Mouse (Mus musculus): ENCODE measurements around the gene Actn2. TPM values are rescaled to one million over a fixed set of nuclear protein-coding genes. Genes with fewer than 3 reads are reported as not detected.

Actn2 gene
- polyA plus RNA-seq (2016; fragmentation: Nextera tagmentation; extraction: Ambion mirVana): 1.7 and 4.0 TPM in 2 replicates

- no peak within 1 kb of the TSS for H3K9ac ChIP-seq
Observed at GRCm38 (mm10) chr13:12340183-12340975, at the start of gene Actn2. Gene Actn2, minus strand, starts transcription at chr13:12340760.

DNA sequence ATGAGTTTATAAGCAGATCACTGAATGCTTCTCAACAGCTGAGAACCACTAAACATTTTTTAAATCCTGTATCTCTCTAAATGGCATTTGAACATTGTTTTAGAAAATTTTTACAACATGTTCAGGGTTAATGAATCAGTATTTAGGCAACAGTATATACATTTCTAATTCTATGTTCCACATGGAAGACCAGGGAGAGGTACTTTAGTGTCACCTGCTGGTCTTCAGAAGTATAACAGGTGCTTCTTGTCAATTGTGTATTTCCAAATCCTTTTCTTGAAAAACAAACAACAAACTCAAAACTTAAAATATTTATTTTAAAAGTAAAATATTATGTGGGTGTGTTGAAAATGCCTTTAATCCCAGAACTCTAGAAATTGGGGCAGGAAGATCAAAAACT lies 45.7 kb upstream of the Actn2 start:
- Histone ChIP-seq H3K27ac (no peak overlapping the region), H3K4me2 (no peak overlapping the region), H3K27me3 (replicated peaks) (no peaks in the 10 kb centered on the region), H3K9ac (no peak overlapping the region), H3K9me3 (replicated peaks) (no peaks in the 10 kb centered on the region), H3K36me3 (no peaks in the 10 kb centered on the region), H3K4me3 (no peak overlapping the region), H3K4me1 (no peaks in the 10 kb centered on the region)
- ATAC-seq: no peak

More at GRCm38 (mm10) chr13:12340183-12340975, at the start of gene Actn2:
- H3K9me3 ChIP-seq (replicated peaks): no peaks in the 10 kb centered on the region
- peaks cover 10% of the 10 kb centered on the region for H3K4me1 ChIP-seq
- ATAC-seq: peak; percentile 89
- WGBS (ENCODE audit: insufficient replicate concordance): 2% methylated on average over 43 of the region's 43 CpGs
- no peak within 1 kb of the TSS for H3K27ac ChIP-seq
- H3K36me3 ChIP-seq: no peaks in the 10 kb centered on the region
- H3K27me3 ChIP-seq (replicated peaks): peaks cover 31% of the 10 kb centered on the region
- H3K4me2 ChIP-seq: peak within 1 kb of the TSS; percentile 57
- peak within 1 kb of the TSS; percentile 29 for H3K4me3 ChIP-seq

GRCm38 (mm10) chr13:12384796-12385195 lies 44.2 kb upstream of the Actn2 start:
- Histone ChIP-seq H3K4me3 (no peak overlapping the region), H3K4me2 (no peak overlapping the region), H3K36me3 (no peaks in the 10 kb centered on the region), H3K9me3 (replicated peaks) (no peaks in the 10 kb centered on the region), H3K27ac (no peak overlapping the region), H3K9ac (no peak overlapping the region), H3K4me1 (no peaks in the 10 kb centered on the region), H3K27me3 (replicated peaks) (no peaks in the 10 kb centered on the region)
- no peak for ATAC-seq

DNA sequence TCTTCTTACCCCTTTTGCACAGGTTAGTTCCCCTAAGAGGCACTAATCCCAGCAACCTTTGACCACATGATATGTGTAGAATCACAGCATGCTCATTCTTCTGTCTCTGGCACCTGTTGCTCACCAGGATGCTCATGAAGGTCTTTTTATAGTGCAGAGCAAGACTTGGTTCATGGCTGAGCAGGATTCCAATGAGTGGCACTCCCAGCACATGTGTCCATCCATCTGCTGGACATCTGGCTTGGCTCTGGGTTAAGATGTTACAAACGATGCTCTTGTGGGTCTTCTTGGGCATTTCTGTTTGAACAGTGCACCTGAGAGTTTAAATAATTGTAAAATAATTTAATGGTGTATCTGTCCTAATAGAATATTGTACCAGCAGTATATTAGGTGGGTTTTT lies 36.2 kb upstream of the Actn2 start:
- H3K4me2 ChIP-seq: no peak overlapping the region
- H3K9me3 ChIP-seq (replicated peaks): no peaks in the 10 kb centered on the region
- H3K27ac ChIP-seq: no peak overlapping the region
- no peak overlapping the region for H3K9ac ChIP-seq
- no peak for ATAC-seq
- no peaks in the 10 kb centered on the region for H3K4me1 ChIP-seq
- WGBS (ENCODE audit: insufficient replicate concordance): 15% methylated on average over 1 of the region's 1 CpGs
- H3K4me3 ChIP-seq: no peak overlapping the region
- no peaks in the 10 kb centered on the region for H3K36me3 ChIP-seq
- H3K27me3 ChIP-seq (replicated peaks): no peaks in the 10 kb centered on the region

GRCm38 (mm10) chr13:12372755-12373154 lies 32.2 kb upstream of the Actn2 start:
- Histone ChIP-seq H3K4me3 (no peak overlapping the region), H3K36me3 (no peaks in the 10 kb centered on the region), H3K27ac (no peak overlapping the region), H3K9ac (no peak overlapping the region), H3K4me1 (no peaks in the 10 kb centered on the region), H3K9me3 (replicated peaks) (no peaks in the 10 kb centered on the region), H3K4me2 (no peak overlapping the region), H3K27me3 (replicated peaks) (no peaks in the 10 kb centered on the region)
- ATAC-seq: no peak
- 39% methylated on average over 3 of the region's 3 CpGs for WGBS (ENCODE audit: insufficient replicate concordance)

DNA sequence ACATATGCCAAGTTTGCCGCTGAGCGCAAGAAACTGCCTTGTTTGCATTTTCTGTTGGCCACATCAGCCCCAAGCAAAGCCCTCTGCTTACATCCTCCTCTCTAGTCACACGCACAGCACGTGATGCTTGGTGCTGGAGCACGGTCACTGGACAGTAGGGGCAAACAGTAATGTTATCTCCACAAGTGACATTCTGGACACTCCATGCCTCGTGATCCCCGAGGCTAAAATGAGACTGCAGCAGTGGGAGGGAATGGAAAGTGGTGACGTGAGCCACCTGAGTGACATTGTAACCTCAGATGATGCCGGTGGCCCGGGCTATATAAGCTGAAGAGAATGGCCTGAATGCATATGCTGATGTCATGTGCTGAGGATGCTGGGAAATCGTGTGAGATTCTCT lies 29.4 kb upstream of the Actn2 start:
- Histone ChIP-seq H3K27ac (no peak overlapping the region), H3K9ac (no peak overlapping the region), H3K36me3 (no peaks in the 10 kb centered on the region), H3K4me1 (no peaks in the 10 kb centered on the region), H3K27me3 (replicated peaks) (no peaks in the 10 kb centered on the region), H3K4me3 (no peak overlapping the region), H3K4me2 (no peak overlapping the region), H3K9me3 (replicated peaks) (no peaks in the 10 kb centered on the region)
- 61% methylated on average over 11 of the region's 11 CpGs for WGBS (ENCODE audit: insufficient replicate concordance)
- ATAC-seq: no peak

DNA sequence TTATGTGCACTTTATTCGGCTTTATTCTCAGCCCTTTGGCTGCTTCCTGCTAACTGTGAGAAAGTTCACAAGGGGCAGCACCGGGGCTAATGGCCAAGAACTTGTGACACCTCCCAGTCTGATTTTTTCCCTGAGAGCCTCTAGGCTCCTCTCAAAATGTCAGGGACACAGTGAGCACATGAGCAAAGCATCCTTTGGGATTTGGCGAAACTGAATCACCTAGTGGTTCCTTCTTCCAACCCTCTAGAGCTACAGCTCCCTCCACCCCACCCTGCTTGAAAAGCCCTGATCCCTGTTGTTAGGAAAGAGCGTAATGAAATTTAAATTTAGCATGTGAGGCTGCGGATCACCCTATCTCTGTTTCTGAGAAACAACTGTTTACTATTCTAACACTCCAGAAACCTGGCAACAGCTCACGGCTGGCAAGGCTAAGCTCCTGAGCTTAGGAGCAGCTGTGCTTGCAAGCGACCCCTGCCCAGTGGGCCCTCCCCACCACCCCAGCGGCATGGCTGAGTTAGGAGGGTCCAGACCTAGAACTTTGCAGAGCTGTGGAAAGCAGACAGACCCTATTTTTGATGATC lies 28.6 kb upstream of the Actn2 start:
- no peak overlapping the region for H3K4me2 ChIP-seq
- H3K27ac ChIP-seq: no peak overlapping the region
- H3K9ac ChIP-seq: no peak overlapping the region

DNA sequence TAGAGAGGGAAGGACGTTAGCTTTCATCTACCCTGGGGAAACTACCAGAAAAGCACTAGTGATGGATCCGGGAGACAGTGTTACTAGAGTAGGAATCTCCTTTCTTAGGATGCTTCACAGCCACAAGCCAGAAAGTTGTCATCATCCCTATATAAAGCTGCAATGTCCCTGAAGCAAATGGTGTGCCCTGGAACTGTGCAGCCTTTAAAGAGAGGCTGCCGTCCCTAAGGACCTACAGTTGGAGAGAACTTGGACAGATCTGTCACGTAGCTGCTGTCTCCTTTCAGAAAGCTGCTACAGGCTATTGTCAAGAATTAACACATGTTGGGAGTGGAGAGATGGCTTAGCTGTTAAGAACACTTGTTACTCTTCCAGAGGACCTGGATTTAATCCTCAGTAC lies 20.9 kb upstream of the Actn2 start:
- no peaks in the 10 kb centered on the region for H3K4me1 ChIP-seq
- H3K4me2 ChIP-seq: no peak overlapping the region
- ATAC-seq: no peak
- no peak overlapping the region for H3K9ac ChIP-seq
- H3K4me3 ChIP-seq: no peak overlapping the region
- no peaks in the 10 kb centered on the region for H3K9me3 ChIP-seq (replicated peaks)
- WGBS (ENCODE audit: insufficient replicate concordance): 71% methylated on average over 4 of the region's 4 CpGs
- H3K27me3 ChIP-seq (replicated peaks): no peaks in the 10 kb centered on the region
- H3K27ac ChIP-seq: no peak overlapping the region
- no peaks in the 10 kb centered on the region for H3K36me3 ChIP-seq

More for the DNA sequence above, 28.6 kb upstream of the Actn2 start:
- Histone ChIP-seq H3K9me3 (replicated peaks) (no peaks in the 10 kb centered on the region), H3K4me1 (no peaks in the 10 kb centered on the region), H3K27me3 (replicated peaks) (no peaks in the 10 kb centered on the region), H3K36me3 (no peaks in the 10 kb centered on the region), H3K4me3 (no peak overlapping the region)
- ATAC-seq: no peak
- WGBS (ENCODE audit: insufficient replicate concordance): 53% methylated on average over 8 of the region's 8 CpGs

GRCm38 (mm10) chr13:12357554-12357953 lies 17.0 kb upstream of the Actn2 start:
- Histone ChIP-seq H3K27me3 (replicated peaks) (no peaks in the 10 kb centered on the region), H3K9ac (no peak overlapping the region), H3K4me1 (no peaks in the 10 kb centered on the region), H3K36me3 (no peaks in the 10 kb centered on the region), H3K9me3 (replicated peaks) (no peaks in the 10 kb centered on the region), H3K27ac (no peak overlapping the region), H3K4me2 (no peak overlapping the region), H3K4me3 (no peak overlapping the region)
- 79% methylated on average over 5 of the region's 5 CpGs for WGBS (ENCODE audit: insufficient replicate concordance)
- no peak for ATAC-seq

GRCm38 (mm10) chr13:12356184-12356583 lies 15.6 kb upstream of the Actn2 start:
- no peak overlapping the region for H3K27ac ChIP-seq
- H3K36me3 ChIP-seq: no peaks in the 10 kb centered on the region
- no peak for ATAC-seq
- no peaks in the 10 kb centered on the region for H3K27me3 ChIP-seq (replicated peaks)
- WGBS (ENCODE audit: insufficient replicate concordance): 34% methylated on average over 4 of the region's 4 CpGs
- H3K9ac ChIP-seq: no peak overlapping the region
- H3K9me3 ChIP-seq (replicated peaks): no peaks in the 10 kb centered on the region
- H3K4me2 ChIP-seq: no peak overlapping the region
- H3K4me3 ChIP-seq: no peak overlapping the region
- no peaks in the 10 kb centered on the region for H3K4me1 ChIP-seq

GRCm38 (mm10) chr13:12349197-12349824 lies 8.8 kb upstream of the Actn2 start:
- Histone ChIP-seq H3K9ac (no peak overlapping the region), H3K36me3 (no peaks in the 10 kb centered on the region), H3K27ac (no peak overlapping the region), H3K4me1 (no peaks in the 10 kb centered on the region), H3K9me3 (replicated peaks) (no peaks in the 10 kb centered on the region), H3K4me3 (no peak overlapping the region), H3K4me2 (no peak overlapping the region), H3K27me3 (replicated peaks) (no peaks in the 10 kb centered on the region)
- no peak for ATAC-seq
- 53% methylated on average over 13 of the region's 13 CpGs for WGBS (ENCODE audit: insufficient replicate concordance)

GRCm38 (mm10) chr13:12346837-12347236 lies 6.3 kb upstream of the Actn2 start:
- Histone ChIP-seq H3K36me3 (no peaks in the 10 kb centered on the region), H3K27ac (no peak overlapping the region), H3K4me2 (no peak overlapping the region), H3K9ac (no peak overlapping the region), H3K4me3 (no peak overlapping the region), H3K4me1 (no peaks in the 10 kb centered on the region), H3K27me3 (replicated peaks) (peaks cover 1% of the 10 kb centered on the region; the same call in 1 of the 2 replicates), H3K9me3 (replicated peaks) (no peaks in the 10 kb centered on the region)
- WGBS (ENCODE audit: insufficient replicate concordance): 62% methylated on average over 3 of the region's 3 CpGs
- ATAC-seq: no peak

All from liver, embryonic 12.5 days (tissue).